Mouse (Mus musculus) liver, adult 2 months (tissue): Measurements from ENCODE around the gene Nsun5. TPM values are rescaled to one million over a fixed set of nuclear protein-coding genes. Genes with fewer than 3 reads are reported as not detected.
A peak's percentile ranks its signal among the peaks of the same experiment; 100 is the strongest.

ENCODE experiments used
- DNase-seq: peaks from one replicate; pipeline ENCODE4 v3.0.0-alpha.2; 2011; ENCODE audit warnings: low read depth, low spot score; ENCODE audit errors: extremely low read depth
- H3K27ac ChIP-seq: fragments of 200-500 bp; replicated peaks from 2 replicates; pipeline ENCODE4 v1.5.1; 2012; ENCODE audit warnings: low read depth, mild to moderate bottlenecking, control low read depth, inconsistent platforms, low read length; ENCODE audit not compliant: insufficient read depth
- H3K27me3 ChIP-seq: fragments of 200-500 bp; 2 replicates; pipeline ENCODE4 v1.6.1; 2012; ENCODE audit warnings: mild to moderate bottlenecking, moderate library complexity, low read length, inconsistent platforms; ENCODE audit not compliant: control insufficient read depth, insufficient read depth
- H3K36me3 ChIP-seq: fragments of 200-500 bp; 2 replicates; pipeline ENCODE4 v1.6.1; 2012; ENCODE audit warnings: low read length, inconsistent platforms; ENCODE audit not compliant: control insufficient read depth, insufficient read depth
- H3K4me1 ChIP-seq: fragments of 200-500 bp; 2 replicates; pipeline ENCODE4 v1.6.1; 2011; ENCODE audit warnings: low read length; ENCODE audit not compliant: control insufficient read depth, insufficient read depth
- H3K4me3 ChIP-seq: fragments of 200-500 bp; 2 replicates; pipeline ENCODE4 v1.5.1; 2011; ENCODE audit warnings: low read depth, mild to moderate bottlenecking, control low read depth, low read length, moderate library complexity; ENCODE audit not compliant: insufficient read depth
- H3K79me2 ChIP-seq: fragments of 200-500 bp; 2 replicates; pipeline ENCODE4 v1.6.1; 2012; ENCODE audit warnings: inconsistent platforms, mild to moderate bottlenecking, low read length, moderate library complexity; ENCODE audit not compliant: control insufficient read depth, insufficient read depth
- H3K9ac ChIP-seq: fragments of 200-500 bp; 2 replicates; pipeline ENCODE4 v1.6.1; 2012; ENCODE audit warnings: low read depth, mild to moderate bottlenecking, control low read depth, inconsistent platforms, low read length
- CTCF ChIP-seq: fragments of 200-500 bp; IDR thresholded peaks from 2 replicates; pipeline ENCODE4 v1.5.1; 2011; ENCODE audit warnings: low read depth, low read length, control low read depth
- POLR2A ChIP-seq: fragments of 200-500 bp; IDR thresholded peaks from 2 replicates; pipeline ENCODE4 v1.6.1; 2011; ENCODE audit warnings: low read length, control low read depth; ENCODE audit not compliant: insufficient read depth; ENCODE audit errors: extremely low read depth
- WGBS: fragments of 180-500 bp; shearing (Covaris S2); methylation state at CpG from one replicate; pipeline ENCODE4 v1.1.7; 2018; 5-methylcytosine and 5-hydroxymethylcytosine counted together
- polyA plus RNA-seq: library from polyadenylated mRNA; depleted of rRNA; stranded (reverse); fragments of >200 nt; gene quantifications from 2 replicates; pipeline ENCODE4 v1.2.3, GENCODE M21; 2012
- total RNA-seq: library from RNA; depleted of rRNA; stranded (reverse); fragments of >200 nt; gene quantifications from 2 replicates; pipeline ENCODE4 v1.2.3, GENCODE M21; 2014

Nsun5 gene
- total and polyA plus RNA-seq, 2 experiments: 7.7 to 23.7 TPM

GRCm38 (mm10) chr5:135352995-135353394, 16.8 kb upstream of the Nsun5 start, which contains the start of gene Trim50:
Trim50 (plus strand) TSS chr5:135353295.
- H3K27ac ChIP-seq: no peak within 1 kb of the TSS
- H3K4me1 ChIP-seq: no peaks in the 10 kb centered on the region
- TF ChIP-seq CTCF (no peak), POLR2A (no peak)
- no peak for DNase-seq
- H3K4me3 ChIP-seq: no peak within 1 kb of the TSS
- no peaks in the 10 kb centered on the region for H3K79me2 ChIP-seq
- no peak within 1 kb of the TSS for H3K9ac ChIP-seq
- 71% methylated on average over 9 of the region's 9 CpGs for WGBS
- no peaks in the 10 kb centered on the region for H3K27me3 ChIP-seq
- H3K36me3 ChIP-seq: no peaks in the 10 kb centered on the region

DNA sequence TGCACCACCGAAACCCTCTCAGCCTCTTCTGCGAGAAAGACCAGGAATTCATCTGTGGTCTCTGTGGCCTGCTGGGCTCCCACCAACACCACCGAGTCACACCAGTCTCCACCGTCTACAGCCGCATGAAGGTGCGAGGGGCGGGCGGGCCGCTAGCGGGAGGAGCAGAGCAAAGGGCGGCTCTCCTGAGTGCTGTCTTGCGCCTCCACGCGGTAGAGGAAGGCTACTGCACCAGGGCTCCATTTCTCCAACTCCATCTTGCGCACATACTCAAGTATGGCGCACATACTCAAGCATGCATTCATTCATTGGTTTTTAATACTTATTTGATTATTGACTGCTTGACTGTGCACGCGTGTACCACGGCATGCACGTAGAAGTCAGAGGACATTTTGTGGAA, 16.2 kb upstream of the Nsun5 start:
- WGBS: 22% methylated on average over 20 of the region's 20 CpGs
- H3K4me3 ChIP-seq: no peak overlapping the region
- TF ChIP-seq CTCF (peak; percentile 56), POLR2A (no peak)
- no peak overlapping the region for H3K27ac ChIP-seq
- H3K36me3 ChIP-seq: no peaks in the 10 kb centered on the region
- no peaks in the 10 kb centered on the region for H3K79me2 ChIP-seq
- H3K9ac ChIP-seq: no peak overlapping the region
- no peaks in the 10 kb centered on the region for H3K27me3 ChIP-seq
- DNase-seq: no peak
- no peaks in the 10 kb centered on the region for H3K4me1 ChIP-seq

DNA sequence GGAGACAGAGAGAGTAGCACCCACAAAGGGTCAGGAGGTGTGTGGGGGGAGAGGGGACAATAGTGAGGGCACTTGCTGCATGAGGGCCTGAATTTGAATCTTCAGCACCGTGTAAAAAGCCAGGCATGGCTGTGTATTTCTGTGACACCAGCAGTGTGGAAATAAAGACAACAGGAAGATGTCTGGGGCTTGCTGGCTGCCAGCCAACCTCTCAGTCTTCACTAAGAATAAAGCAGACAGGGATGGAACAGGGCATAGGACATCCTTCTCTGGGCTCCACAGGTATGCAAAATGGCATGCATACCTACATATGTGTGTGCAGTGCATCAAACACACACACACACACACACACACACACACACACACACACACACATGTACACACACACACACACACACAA, 13.7 kb upstream of the Nsun5 start:
- H3K4me1 ChIP-seq: peaks cover 4% of the 10 kb centered on the region
- TF ChIP-seq POLR2A (no peak), CTCF (no peak)
- H3K27ac ChIP-seq: no peak overlapping the region
- DNase-seq: no peak
- no peaks in the 10 kb centered on the region for H3K36me3 ChIP-seq
- no peaks in the 10 kb centered on the region for H3K79me2 ChIP-seq
- H3K4me3 ChIP-seq: no peak overlapping the region
- WGBS: 67% methylated on average over 1 of the region's 1 CpGs
- H3K9ac ChIP-seq: no peak overlapping the region
- H3K27me3 ChIP-seq: no peaks in the 10 kb centered on the region

- no peaks in the 10 kb centered on the region for H3K36me3 ChIP-seq
- no peaks in the 10 kb centered on the region for H3K79me2 ChIP-seq
- no peak overlapping the region for H3K4me3 ChIP-seq
- TF ChIP-seq CTCF: no peak
- no peak for TF ChIP-seq POLR2A
- H3K4me1 ChIP-seq: peaks cover 5% of the 10 kb centered on the region
- no peak overlapping the region for H3K27ac ChIP-seq
- no peak overlapping the region for H3K9ac ChIP-seq
- no peaks in the 10 kb centered on the region for H3K27me3 ChIP-seq
- no peak for DNase-seq
- 90% methylated on average over 2 of the region's 2 CpGs for WGBS
Measured at GRCm38 (mm10) chr5:135357556-135357955, 12.2 kb upstream of the Nsun5 start.

- Histone ChIP-seq H3K4me1 (peaks cover 5% of the 10 kb centered on the region), H3K27me3 (no peaks in the 10 kb centered on the region), H3K4me3 (no peak overlapping the region), H3K9ac (no peak overlapping the region), H3K27ac (no peak overlapping the region), H3K36me3 (no peaks in the 10 kb centered on the region), H3K79me2 (no peaks in the 10 kb centered on the region)
- WGBS: 46% methylated on average over 2 of the region's 2 CpGs
- TF ChIP-seq POLR2A: no peak
- TF ChIP-seq CTCF: no peak
- DNase-seq: peak; percentile 98
Measured at GRCm38 (mm10) chr5:135359772-135360171, 10.0 kb upstream of the Nsun5 start.

- no peak overlapping the region for H3K9ac ChIP-seq
- no peaks in the 10 kb centered on the region for H3K27me3 ChIP-seq
- H3K27ac ChIP-seq: no peak overlapping the region
- H3K36me3 ChIP-seq: no peaks in the 10 kb centered on the region
- no peaks in the 10 kb centered on the region for H3K79me2 ChIP-seq
- H3K4me1 ChIP-seq: peaks cover 5% of the 10 kb centered on the region
- H3K4me3 ChIP-seq: no peak overlapping the region
- WGBS: 87% methylated on average over 3 of the region's 3 CpGs
- no peak for DNase-seq
- no peak for TF ChIP-seq POLR2A
Measured at GRCm38 (mm10) chr5:135362572-135362971, 7.2 kb upstream of the Nsun5 start.
